Mouse (Mus musculus) retina, postnatal 1 day (tissue): ENCODE results near the gene Nav2.

Experiments used
- DNase-seq: peaks from one replicate; pipeline ENCODE4 v3.0.0-alpha.2; 2012

Gene Nav2

GRCm38 (mm10) chr7:49258088-49258487 is 349.6 kb downstream of the Nav2 start:
- no peak for DNase-seq

GRCm38 (mm10) chr7:49261941-49262511 is 353.5 kb downstream of the Nav2 start:
- no peak for DNase-seq

- DNase-seq, result no peak
These were observed 357.9 kb downstream of the Nav2 start for GRCm38 (mm10) chr7:49266422-49266821.

DNA sequence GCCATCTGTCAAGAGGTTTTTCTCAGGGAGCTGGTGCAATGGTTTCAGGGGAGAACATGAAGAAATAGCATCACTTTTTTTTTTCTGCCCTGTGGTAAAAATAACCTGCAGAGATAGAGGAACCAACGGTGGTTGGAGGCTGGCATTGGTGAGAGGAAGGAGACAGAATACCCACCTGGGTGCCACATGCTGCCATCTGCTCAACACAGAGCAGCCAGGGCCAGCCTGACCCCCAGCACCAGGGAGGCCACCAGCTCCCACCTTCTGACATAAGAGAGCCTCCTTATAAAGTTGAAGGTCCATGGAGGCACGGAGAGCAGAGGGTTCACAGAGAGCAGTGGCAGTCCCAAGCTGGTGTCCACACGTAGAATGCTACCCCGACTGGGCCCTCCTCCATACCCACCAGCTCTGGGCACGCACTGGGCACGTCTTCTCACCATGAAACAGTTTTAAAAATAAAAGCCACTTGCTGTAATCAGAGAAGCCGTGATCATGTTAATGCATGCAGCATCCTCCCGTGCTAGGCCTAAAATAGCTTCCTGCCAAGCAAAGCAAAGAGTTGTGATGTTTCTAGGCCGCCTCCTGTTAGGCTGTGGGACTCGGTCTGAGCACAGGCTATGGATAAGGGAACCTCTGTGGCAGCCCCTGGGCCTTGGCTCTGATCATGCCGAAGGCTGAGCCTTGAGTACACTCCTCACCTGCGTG is 359.3 kb downstream of the Nav2 start:
- no peak for DNase-seq

GRCm38 (mm10) chr7:49268401-49268921 is 359.9 kb downstream of the Nav2 start:
- DNase-seq, result no peak

- DNase-seq, result no peak
These were observed 362.3 kb downstream of the Nav2 start for GRCm38 (mm10) chr7:49270855-49271254.

GRCm38 (mm10) chr7:49272445-49273439 is 364.2 kb downstream of the Nav2 start:
- peak; percentile 89 for DNase-seq

GRCm38 (mm10) chr7:49273907-49274656 is 365.6 kb downstream of the Nav2 start:
- DNase-seq, result no peak

DNA sequence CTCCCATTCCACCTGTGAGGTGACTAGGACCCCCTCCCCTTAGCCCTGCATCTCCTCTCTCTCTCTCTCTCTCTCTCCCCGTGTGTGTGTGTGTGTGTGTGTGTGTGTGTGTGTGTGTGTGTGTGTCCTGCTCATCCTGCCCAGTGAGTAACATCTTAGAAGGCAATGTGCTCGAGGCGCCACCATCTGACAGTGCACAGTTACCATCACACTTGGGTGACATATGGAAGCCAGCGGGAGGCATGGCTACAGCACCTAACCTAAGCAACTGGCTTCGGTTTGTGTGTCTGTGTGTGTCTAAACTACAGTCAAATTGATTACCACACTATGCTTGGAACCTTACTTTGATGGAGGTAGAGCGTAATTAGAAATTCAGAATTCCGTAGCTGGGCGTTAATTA is 366.2 kb downstream of the Nav2 start:
- no peak for DNase-seq

GRCm38 (mm10) chr7:49276163-49276562 is 367.6 kb downstream of the Nav2 start:
- no peak for DNase-seq

DNA sequence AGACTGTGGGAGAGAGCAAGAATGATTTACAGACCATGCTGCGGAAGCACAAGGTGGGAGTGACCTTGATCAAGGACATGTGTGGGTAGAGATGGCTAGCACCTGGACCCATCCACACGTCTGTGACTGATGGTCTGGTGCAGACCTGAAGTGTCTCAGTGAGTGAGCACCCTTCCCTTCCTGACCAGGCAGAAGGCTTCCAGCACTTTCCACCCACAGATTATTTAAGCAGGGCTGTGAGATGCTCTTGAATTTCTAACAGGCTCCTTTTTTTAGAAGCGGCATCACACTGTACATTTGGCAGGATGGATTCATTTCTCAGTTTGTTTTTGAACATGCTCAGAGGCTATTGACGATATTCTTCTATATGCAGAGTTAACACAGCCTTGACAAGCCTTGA is 369.2 kb downstream of the Nav2 start:
- no peak for DNase-seq

GRCm38 (mm10) chr7:49278531-49278930 is 370.0 kb downstream of the Nav2 start:
- DNase-seq, result no peak

DNA sequence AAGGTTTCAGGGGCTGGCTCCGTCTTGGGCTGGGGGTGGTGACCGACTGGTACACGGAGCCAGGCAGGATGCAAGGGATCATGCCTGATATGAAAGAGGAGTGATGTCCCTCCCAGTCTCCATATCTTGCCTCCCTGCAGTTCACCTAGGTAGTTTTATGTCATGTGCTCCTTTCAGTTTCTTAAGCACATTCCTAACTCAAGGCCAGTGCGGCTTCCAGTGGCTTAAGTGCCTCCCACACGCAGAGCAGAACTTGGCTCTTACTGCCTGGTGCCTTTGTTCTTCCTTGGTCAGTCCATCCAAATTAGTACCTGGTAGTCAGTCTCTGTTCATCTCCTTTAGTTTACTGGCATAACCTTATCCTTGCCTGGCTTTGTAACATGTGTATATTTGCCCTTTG is 371.9 kb downstream of the Nav2 start:
- no peak for DNase-seq

DNA sequence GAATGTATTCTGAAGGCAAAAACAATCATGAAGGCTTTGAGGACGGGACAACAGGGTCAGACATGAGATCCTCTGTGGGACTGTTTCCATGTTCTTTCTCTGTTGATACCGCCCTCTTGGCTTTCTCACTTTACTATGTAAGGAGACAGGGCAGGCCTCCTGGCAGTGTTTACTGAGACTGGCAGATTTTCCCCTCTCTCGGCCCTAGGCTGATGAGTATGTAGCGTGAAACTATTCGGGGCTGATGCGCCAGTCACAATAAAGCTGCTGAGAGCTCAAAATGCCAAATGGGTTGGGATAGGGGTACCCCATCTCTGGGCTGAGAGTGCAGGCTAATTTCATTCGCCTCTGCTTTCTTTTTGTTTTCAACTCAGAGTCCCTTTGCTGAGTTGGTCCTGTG is 373.9 kb downstream of the Nav2 start:
- no peak for DNase-seq

GRCm38 (mm10) chr7:49283507-49284361 is 375.2 kb downstream of the Nav2 start:
- no peak for DNase-seq

- no peak for DNase-seq
These were observed 379.7 kb downstream of the Nav2 start for GRCm38 (mm10) chr7:49288186-49288585.

- DNase-seq, result no peak
These were observed 381.8 kb downstream of the Nav2 start for GRCm38 (mm10) chr7:49290308-49290707.

DNA sequence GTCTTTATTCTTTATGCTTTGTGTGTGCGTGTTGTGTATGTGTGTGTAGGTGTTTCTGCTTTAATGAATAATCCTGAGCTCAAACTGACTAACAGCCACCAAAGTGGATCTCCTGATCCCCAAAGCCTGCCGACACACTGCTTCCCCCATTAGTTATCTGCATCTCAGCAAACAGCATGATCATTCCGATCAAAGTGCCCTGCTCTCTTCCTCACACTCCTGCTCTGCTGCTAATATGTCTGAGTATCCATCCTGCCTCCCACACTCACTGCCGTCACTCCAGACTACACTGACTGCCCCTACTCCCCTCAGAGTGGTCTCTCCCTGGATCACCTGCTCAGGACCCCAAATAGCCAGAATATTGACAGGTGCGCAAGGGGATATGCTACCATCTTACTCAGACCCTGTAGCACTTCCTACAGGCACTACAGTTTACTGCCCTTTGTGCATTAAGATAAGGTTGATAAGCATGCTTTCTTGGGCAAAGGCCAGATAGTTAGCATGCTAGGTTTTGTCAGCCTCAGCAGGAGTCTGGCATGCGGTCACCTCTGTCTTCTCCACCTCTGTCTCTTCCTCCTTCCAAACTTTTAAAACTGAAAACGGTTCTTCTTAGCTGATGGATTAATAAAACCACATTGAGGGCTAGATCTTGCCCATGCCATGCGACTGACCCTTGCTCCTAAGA is 382.8 kb downstream of the Nav2 start:
- no peak for DNase-seq

DNA sequence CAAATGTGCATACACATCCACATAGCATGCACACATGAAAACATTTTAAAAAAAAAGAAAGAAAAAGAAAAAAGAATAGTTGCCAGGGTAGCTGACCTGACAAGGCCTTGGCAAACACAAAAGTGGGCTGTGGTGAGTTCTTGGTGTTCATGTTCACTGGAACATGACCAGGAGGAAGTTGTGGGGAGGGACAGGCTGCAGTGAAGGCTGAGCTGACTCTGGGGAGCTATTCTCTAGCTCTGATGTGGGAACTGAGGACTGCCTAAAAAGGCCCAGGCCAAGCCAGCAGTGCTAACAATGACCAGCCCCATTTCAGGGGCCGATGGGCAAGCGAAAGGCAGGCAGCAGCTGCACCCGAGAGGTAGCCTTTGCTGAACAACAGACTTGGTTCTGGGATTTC is 388.6 kb downstream of the Nav2 start:
- DNase-seq, result no peak

DNA sequence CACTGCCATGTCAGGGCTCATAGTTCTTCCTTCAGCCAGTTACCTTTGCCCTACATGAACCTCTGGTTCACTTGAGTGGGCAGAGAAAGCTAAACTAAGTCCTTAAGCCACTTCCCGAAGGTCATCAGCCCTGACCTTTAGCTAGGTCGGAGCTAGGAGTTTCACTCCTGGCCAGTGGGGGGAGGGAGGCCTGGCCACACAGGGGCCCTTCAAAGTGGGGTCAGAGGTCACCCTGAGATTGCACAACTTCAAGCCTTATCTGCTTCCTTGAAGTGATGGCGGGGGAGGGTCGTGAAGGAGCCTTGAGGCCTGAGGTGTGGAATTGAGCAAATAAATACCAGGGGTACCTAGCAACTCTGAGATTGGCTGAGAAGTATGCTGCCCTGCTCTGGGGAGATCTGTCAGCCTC is 389.9 kb downstream of the Nav2 start:
- no peak for DNase-seq

- no peak for DNase-seq
These were observed 393.0 kb downstream of the Nav2 start for GRCm38 (mm10) chr7:49301487-49301886.
